Mouse (Mus musculus): ENCODE results near the gene Mnt. TPM values are rescaled to one million over a fixed set of nuclear protein-coding genes. Genes with fewer than 3 reads are reported as not detected.

Mnt gene
- polyA plus RNA-seq, 1 experiment from 2014 or later = 5.1 TPM

- Histone ChIP-seq H3K36me3 (ENCODE audit: control insufficient read depth, insufficient read depth, low read length) (no peaks in the 10 kb centered on the region), H3K9me3 (ENCODE audit: control insufficient read depth, low read length) (no peaks in the 10 kb centered on the region), H3K27me3 (ENCODE audit: control insufficient read depth, insufficient read depth, low read length) (no peaks in the 10 kb centered on the region), H3K4me3 (ENCODE audit: low read depth, low read length) (no peak overlapping the region), H3K4me2 (ENCODE audit: low read depth, severe bottlenecking) (no peak overlapping the region), H3K4me1 (ENCODE audit: control insufficient read depth, insufficient read depth, low read length) (peaks cover 14% of the 10 kb centered on the region), H3K27ac (replicated peaks; ENCODE audit: low read depth, low read length) (no peak overlapping the region), H3K9ac (ENCODE audit: low read length) (no peak overlapping the region)
- 24% methylated on average over 2 of the region's 2 CpGs for WGBS
- no peak for DNase-seq (ENCODE audit: low spot score)
- no peak for ATAC-seq (ENCODE audit: insufficient number of reproducible peaks, low FRiP score, low TSS enrichment, low read depth)
Measured at GRCm38 (mm10) chr11:74828404-74828931, 2.3 kb upstream of the Mnt start.

DNA sequence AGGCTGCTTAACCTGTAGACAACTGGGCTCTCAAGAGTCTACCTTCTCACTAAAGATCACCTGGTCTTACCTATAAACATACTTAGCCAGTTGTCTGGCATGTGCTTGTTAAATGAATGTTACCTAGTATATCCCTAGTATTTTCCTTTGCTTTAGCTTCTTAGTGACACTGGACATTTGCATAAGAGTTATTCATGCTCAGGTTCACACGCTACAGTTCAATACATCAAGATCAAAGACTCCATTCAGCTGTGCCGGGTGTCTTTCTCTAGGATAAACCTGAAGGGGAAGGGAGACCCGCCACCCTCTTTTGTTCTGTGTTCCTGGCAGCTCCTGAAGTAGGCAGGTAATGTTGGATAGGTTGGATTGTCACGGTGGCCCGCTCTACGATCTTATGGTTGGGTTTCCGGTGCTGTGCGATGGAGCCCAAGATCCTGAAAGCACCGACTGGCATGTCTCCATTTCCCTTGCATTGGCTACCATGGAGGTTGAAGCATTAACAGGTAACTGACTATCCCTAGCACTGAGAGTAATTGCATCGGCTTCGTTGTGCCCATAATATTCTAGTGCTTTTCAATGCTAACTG lies 1.7 kb upstream of the Mnt start:
- no peak overlapping the region for H3K27ac ChIP-seq (replicated peaks; ENCODE audit: low read depth, low read length)
- peak overlapping the region; percentile 91 for H3K4me3 ChIP-seq (ENCODE audit: low read depth, low read length)
- H3K9ac ChIP-seq (ENCODE audit: low read length) = no peak overlapping the region
- 14% methylated on average over 11 of the region's 11 CpGs for WGBS
- no peaks in the 10 kb centered on the region for H3K36me3 ChIP-seq (ENCODE audit: control insufficient read depth, insufficient read depth, low read length)
- no peak for ATAC-seq (ENCODE audit: insufficient number of reproducible peaks, low FRiP score, low TSS enrichment, low read depth)
- H3K4me1 ChIP-seq (ENCODE audit: control insufficient read depth, insufficient read depth, low read length) = peaks cover 16% of the 10 kb centered on the region
- H3K27me3 ChIP-seq (ENCODE audit: control insufficient read depth, insufficient read depth, low read length) = no peaks in the 10 kb centered on the region
- DNase-seq (ENCODE audit: low spot score) = no peak
- H3K9me3 ChIP-seq (ENCODE audit: control insufficient read depth, low read length) = no peaks in the 10 kb centered on the region
- peak overlapping the region; percentile 90 for H3K4me2 ChIP-seq (ENCODE audit: low read depth, severe bottlenecking)

DNA sequence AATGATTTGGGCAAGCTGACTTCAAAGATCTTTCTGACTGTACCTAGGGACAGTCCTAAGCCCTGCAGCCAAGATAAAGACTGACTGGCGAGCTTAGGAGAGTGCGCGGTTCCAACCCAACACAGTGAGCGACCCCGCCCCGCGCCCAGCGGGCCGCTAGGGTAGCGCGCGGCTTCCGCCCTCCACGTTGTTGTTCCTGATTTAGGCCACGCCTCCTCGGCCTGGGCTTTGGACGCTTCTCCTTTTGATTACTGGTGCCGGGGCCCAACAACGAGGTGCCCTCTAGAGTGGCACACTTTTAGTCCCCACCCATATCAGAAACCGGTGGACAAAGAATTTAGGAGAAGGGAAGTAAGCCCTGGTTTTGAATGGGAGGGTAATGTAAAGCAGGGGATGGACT lies 908 bp upstream of the Mnt start:
- DNase-seq (ENCODE audit: low spot score) (peak; percentile 84), ATAC-seq (ENCODE audit: insufficient number of reproducible peaks, low FRiP score, low TSS enrichment, low read depth) (peak; percentile 31)
- WGBS = under 1% methylated on average over 20 of the region's 20 CpGs
- H3K9ac ChIP-seq (ENCODE audit: low read length) = peak overlapping the region; percentile 1; the same call in 1 of the 2 replicates
- H3K4me3 ChIP-seq (ENCODE audit: low read depth, low read length) = peak overlapping the region; percentile 91
- peak overlapping the region; percentile 53 for H3K27ac ChIP-seq (replicated peaks; ENCODE audit: low read depth, low read length)
- peaks cover 22% of the 10 kb centered on the region for H3K4me1 ChIP-seq (ENCODE audit: control insufficient read depth, insufficient read depth, low read length)
- H3K4me2 ChIP-seq (ENCODE audit: low read depth, severe bottlenecking) = peak overlapping the region; percentile 90
- H3K36me3 ChIP-seq (ENCODE audit: control insufficient read depth, insufficient read depth, low read length) = no peaks in the 10 kb centered on the region
- no peaks in the 10 kb centered on the region for H3K27me3 ChIP-seq (ENCODE audit: control insufficient read depth, insufficient read depth, low read length)
- H3K9me3 ChIP-seq (ENCODE audit: control insufficient read depth, low read length) = no peaks in the 10 kb centered on the region

DNA sequence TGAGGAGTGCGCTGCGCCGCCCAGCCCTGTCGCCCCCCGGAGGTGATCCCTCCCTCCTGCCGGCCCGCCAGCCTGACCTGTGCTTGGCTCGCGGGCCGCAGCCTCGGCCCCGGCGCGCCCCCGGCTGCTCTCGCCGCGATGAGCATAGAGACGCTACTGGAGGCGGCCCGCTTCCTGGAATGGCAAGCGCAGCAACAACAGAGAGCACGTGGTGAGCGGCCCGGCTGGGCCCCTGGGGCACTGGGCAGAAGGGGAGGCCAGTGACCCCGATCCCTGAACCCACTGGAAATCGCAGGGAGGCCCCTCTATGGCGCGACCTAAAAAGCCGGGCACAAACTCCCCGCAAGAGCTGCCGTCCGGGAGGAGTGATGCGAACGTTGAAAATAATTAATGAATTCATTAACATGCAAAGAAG lies 478 bp downstream of the Mnt start:
- under 1% methylated on average over 35 of the region's 35 CpGs for WGBS

DNA sequence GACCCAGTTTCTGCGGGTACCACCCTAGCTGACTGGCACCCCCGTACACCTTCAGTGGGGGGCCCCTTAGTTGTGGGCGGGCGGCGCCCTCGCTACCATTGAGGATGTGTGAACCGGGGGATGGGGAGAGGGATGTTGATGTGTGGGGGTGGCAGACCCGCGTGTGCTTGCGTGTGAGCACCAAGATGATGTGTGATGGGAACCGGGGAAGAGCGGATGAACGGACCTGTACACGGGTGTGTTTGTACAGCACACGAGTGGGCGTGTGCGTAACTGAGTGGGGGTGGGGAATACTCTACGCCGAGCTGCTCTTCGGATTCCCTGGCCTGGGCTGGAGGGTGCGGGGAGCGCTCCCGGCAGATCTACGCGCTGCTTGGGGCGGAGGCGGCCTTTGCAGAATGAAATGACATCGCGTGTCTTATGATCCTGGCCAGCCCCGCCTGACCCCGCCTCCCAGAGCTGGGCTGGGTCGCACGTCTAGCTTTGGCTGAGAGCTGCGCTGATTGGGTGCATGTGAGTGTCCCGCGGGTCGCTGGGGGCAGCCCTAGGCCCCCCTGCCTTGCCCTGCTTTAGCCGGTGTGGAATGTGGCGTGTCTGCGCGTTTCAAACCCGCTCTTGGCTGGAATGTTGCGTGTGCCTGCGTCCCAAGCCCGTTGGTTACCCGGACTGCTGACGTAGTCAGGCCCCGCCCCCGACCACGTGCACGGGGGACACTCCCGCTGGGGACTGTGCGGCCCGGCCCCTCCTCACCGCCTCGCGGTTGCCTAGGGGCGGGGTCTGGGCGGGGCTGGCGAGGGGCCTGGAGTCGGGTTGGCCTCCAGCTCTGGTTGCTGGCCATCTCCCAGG lies 1.1 kb downstream of the Mnt start:
- ATAC-seq (ENCODE audit: insufficient number of reproducible peaks, low FRiP score, low TSS enrichment, low read depth) (peak; percentile 85), DNase-seq (ENCODE audit: low spot score) (peak; percentile 100)
- H3K36me3 ChIP-seq (ENCODE audit: control insufficient read depth, insufficient read depth, low read length) = no peaks in the 10 kb centered on the region
- H3K27me3 ChIP-seq (ENCODE audit: control insufficient read depth, insufficient read depth, low read length) = no peaks in the 10 kb centered on the region
- H3K27ac ChIP-seq (replicated peaks; ENCODE audit: low read depth, low read length) = peak overlapping the region; percentile 76
- H3K4me1 ChIP-seq (ENCODE audit: control insufficient read depth, insufficient read depth, low read length) = peaks cover 24% of the 10 kb centered on the region
- peak overlapping the region; percentile 90 for H3K4me2 ChIP-seq (ENCODE audit: low read depth, severe bottlenecking)
- WGBS = under 1% methylated on average over 61 of the region's 61 CpGs
- peak overlapping the region; percentile 91 for H3K4me3 ChIP-seq (ENCODE audit: low read depth, low read length)
- peak overlapping the region; percentile 84 for H3K9ac ChIP-seq (ENCODE audit: low read length)
- no peaks in the 10 kb centered on the region for H3K9me3 ChIP-seq (ENCODE audit: control insufficient read depth, low read length)

More for the DNA sequence above, 478 bp downstream of the Mnt start:
- H3K4me2 ChIP-seq (ENCODE audit: low read depth, severe bottlenecking) = peak overlapping the region; percentile 90
- DNase-seq (ENCODE audit: low spot score) (peak; percentile 71), ATAC-seq (ENCODE audit: insufficient number of reproducible peaks, low FRiP score, low TSS enrichment, low read depth) (no peak)
- H3K9me3 ChIP-seq (ENCODE audit: control insufficient read depth, low read length) = no peaks in the 10 kb centered on the region
- peak overlapping the region; percentile 76 for H3K27ac ChIP-seq (replicated peaks; ENCODE audit: low read depth, low read length)
- H3K4me3 ChIP-seq (ENCODE audit: low read depth, low read length) = peak overlapping the region; percentile 91
- H3K9ac ChIP-seq (ENCODE audit: low read length) = peak overlapping the region; percentile 84
- no peaks in the 10 kb centered on the region for H3K27me3 ChIP-seq (ENCODE audit: control insufficient read depth, insufficient read depth, low read length)
- no peaks in the 10 kb centered on the region for H3K36me3 ChIP-seq (ENCODE audit: control insufficient read depth, insufficient read depth, low read length)
- H3K4me1 ChIP-seq (ENCODE audit: control insufficient read depth, insufficient read depth, low read length) = peaks cover 24% of the 10 kb centered on the region

DNA sequence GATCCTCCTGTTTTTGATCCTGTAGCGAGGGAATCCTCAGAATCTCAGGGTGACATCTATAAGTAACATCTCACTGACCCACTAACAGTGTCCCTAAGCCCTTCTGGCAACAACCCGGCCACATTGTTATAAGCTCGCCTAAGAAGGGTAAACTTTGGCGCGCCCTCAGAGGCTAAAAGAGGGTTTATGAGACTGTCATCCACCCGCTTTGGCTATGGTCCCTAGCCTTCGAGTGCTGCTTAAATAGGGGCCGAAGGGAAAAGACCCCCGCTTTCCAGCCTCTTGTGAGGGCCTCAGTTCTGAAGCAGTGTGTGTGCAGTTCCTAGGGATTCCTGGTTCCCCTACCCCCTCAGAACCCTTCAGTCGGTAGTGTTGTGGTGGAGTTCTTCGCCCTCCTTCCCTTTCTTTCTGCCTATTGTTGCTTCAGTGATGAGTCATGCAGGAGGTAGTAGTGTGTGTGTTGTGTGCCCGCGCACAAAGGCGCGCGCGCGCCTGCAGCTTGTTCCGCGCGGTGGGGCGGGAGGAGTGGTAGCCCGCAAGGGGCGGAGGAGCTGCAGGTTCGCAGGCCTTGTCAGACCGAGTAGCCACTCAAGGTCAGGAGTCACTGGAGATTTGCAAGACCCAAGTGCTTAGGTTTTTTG lies 1.9 kb downstream of the Mnt start:
- no peaks in the 10 kb centered on the region for H3K36me3 ChIP-seq (ENCODE audit: control insufficient read depth, insufficient read depth, low read length)
- peak overlapping the region; percentile 79 for H3K27ac ChIP-seq (replicated peaks; ENCODE audit: low read depth, low read length)
- DNase-seq (ENCODE audit: low spot score) (peak; percentile 65), ATAC-seq (ENCODE audit: insufficient number of reproducible peaks, low FRiP score, low TSS enrichment, low read depth) (no peak)
- peak overlapping the region; percentile 52 for H3K9ac ChIP-seq (ENCODE audit: low read length)
- WGBS = 3% methylated on average over 26 of the region's 26 CpGs
- no peaks in the 10 kb centered on the region for H3K27me3 ChIP-seq (ENCODE audit: control insufficient read depth, insufficient read depth, low read length)
- H3K4me1 ChIP-seq (ENCODE audit: control insufficient read depth, insufficient read depth, low read length) = peaks cover 28% of the 10 kb centered on the region
- no peaks in the 10 kb centered on the region for H3K9me3 ChIP-seq (ENCODE audit: control insufficient read depth, low read length)
- H3K4me3 ChIP-seq (ENCODE audit: low read depth, low read length) = peak overlapping the region; percentile 91
- peak overlapping the region; percentile 90 for H3K4me2 ChIP-seq (ENCODE audit: low read depth, severe bottlenecking)

DNA sequence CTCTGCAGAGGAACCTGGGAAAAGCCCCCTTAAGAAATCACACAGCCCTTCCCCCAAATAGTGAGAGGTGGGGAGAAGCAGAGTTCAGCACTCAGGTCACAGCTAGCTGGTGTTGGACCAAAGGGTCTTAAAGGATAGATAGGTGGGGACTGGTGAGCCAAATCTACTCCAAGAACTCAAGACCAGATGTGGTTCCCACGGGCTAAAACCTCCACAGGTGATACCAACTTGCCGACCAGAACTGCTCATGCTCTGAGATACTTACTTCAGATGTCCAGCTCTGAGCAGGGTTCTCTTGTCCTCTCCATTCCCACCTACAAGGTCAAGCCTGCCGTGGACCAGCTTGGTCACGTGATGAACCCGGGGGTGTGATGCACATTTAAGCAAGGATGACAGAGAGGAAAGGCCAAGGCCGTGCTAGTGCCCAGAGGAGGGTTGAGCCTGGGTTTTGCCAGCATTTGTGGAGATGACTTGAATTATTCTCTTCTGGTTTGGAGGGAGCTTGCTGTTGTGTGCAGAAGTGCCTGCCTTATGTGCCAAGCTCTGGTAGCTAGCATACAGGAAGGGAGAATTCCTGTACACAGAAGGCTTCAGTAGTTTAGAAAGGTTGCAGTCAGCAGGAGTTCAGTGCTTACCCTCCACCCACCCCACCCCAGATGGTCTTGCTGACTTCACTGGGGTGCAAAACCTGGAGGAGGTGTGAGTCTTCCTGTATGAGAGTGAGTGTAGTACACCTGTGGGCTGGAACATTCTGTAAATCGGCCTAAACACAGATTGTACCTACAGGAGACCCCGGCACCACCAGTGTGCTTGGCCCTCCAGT lies 3.0 kb downstream of the Mnt start:
- 85% methylated on average over 8 of the region's 8 CpGs for whole genome bisulfite sequencing
- no peaks in the 10 kb centered on the region for H3K36me3 ChIP-seq (ENCODE audit: control insufficient read depth, insufficient read depth, low read length)
- H3K4me2 ChIP-seq (ENCODE audit: low read depth, severe bottlenecking) = peak overlapping the region; percentile 90
- H3K4me1 ChIP-seq (ENCODE audit: control insufficient read depth, insufficient read depth, low read length) = peaks cover 30% of the 10 kb centered on the region
- no peak overlapping the region; the same call in 1 of the 2 replicates for H3K4me3 ChIP-seq (ENCODE audit: low read depth, low read length)
- DNase-seq (ENCODE audit: low spot score) (no peak), ATAC-seq (ENCODE audit: insufficient number of reproducible peaks, low FRiP score, low TSS enrichment, low read depth) (no peak)
- H3K27ac ChIP-seq (replicated peaks; ENCODE audit: low read depth, low read length) = no peak overlapping the region
- no peaks in the 10 kb centered on the region for H3K27me3 ChIP-seq (ENCODE audit: control insufficient read depth, insufficient read depth, low read length)
- no peak overlapping the region for H3K9ac ChIP-seq (ENCODE audit: low read length)
- H3K9me3 ChIP-seq (ENCODE audit: control insufficient read depth, low read length) = no peaks in the 10 kb centered on the region

DNA sequence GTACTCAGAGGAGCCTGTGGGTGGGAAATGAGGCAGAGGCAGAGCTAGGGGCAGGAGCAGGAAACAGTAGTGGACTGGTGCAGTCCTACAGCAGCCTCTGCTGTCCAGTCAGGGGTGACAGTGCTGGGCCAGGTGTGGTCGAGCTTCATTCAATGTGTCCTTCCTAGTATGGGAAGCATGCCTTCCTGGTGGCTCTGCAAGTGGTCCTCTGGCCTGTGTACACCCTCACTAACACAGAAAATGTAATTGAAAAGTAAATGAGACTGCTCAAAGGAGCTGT lies 3.6 kb downstream of the Mnt start:
- no peak overlapping the region for H3K4me3 ChIP-seq (ENCODE audit: low read depth, low read length)
- WGBS = 78% methylated on average over 1 of the region's 1 CpGs
- no peak overlapping the region for H3K4me2 ChIP-seq (ENCODE audit: low read depth, severe bottlenecking)
- H3K27me3 ChIP-seq (ENCODE audit: control insufficient read depth, insufficient read depth, low read length) = no peaks in the 10 kb centered on the region
- H3K27ac ChIP-seq (replicated peaks; ENCODE audit: low read depth, low read length) = 0 out of 2 replicates have a peak overlapping the region, but pooled peaks have one; percentile 21
- peaks cover 28% of the 10 kb centered on the region for H3K4me1 ChIP-seq (ENCODE audit: control insufficient read depth, insufficient read depth, low read length)
- no peaks in the 10 kb centered on the region for H3K9me3 ChIP-seq (ENCODE audit: control insufficient read depth, low read length)
- H3K36me3 ChIP-seq (ENCODE audit: control insufficient read depth, insufficient read depth, low read length) = no peaks in the 10 kb centered on the region
- H3K9ac ChIP-seq (ENCODE audit: low read length) = no peak overlapping the region
- DNase-seq (ENCODE audit: low spot score) (no peak), ATAC-seq (ENCODE audit: insufficient number of reproducible peaks, low FRiP score, low TSS enrichment, low read depth) (no peak)

Measured in limb, embryonic 11.5 days (tissue).